Mouse (Mus musculus): ENCODE results near the gene Icos.

DNA sequence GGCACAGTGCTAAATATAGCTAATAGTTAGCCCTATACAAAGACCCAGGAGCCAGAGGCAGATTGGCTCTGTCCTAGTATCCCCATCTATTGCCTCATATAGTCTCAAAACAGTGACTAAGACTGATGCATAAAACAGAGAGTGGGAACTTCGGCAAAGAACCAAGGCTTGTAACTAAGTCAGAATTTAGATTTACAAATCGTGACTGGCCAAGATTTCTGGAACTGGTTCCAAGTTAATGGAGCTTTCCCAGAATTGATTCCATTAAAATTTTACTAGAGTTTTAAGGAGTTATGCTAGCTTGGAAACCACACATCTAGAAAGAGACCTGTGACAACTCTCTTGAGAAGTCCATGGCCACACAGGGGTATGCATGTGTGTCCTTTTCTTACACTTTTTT is 65.1 kb downstream of the Icos start:
- TF ChIP-seq GATA1 (IDR thresholded peaks at IDR 0.05; ENCODE audit: borderline replicate concordance, low read length) (no peak), FLI1 (IDR thresholded peaks at IDR 0.05; ENCODE audit: low read length) (no peak)
